Mouse (Mus musculus) stomach, postnatal 0 days (tissue): Measurements from ENCODE around the gene Zfp423.

Experiments
- CTCF ChIP-seq: IDR thresholded peaks from 2 replicates; pipeline ENCODE4 v1.5.1; 2016; ENCODE audit warnings: antibody characterized with exemption, low read depth, mild to moderate bottlenecking, moderate library complexity
- EP300 ChIP-seq: optimal IDR thresholded peaks from 2 replicates; pipeline ENCODE3; 2016; ENCODE audit warnings: antibody characterized with exemption

- no peak for TF ChIP-seq EP300
- no peak for TF ChIP-seq CTCF
Measured at GRCm38 (mm10) chr8:87835924-87836323, 123.5 kb downstream of the Zfp423 start.
